Mouse (Mus musculus): ENCODE measurements at regions not wholly inside any gene's neighbourhood (a gene's known extent, or its start where the extent isn't known, plus 50 kb on each side); places are given as distances from the start of the nearest gene placed in this dataset.

DNA sequence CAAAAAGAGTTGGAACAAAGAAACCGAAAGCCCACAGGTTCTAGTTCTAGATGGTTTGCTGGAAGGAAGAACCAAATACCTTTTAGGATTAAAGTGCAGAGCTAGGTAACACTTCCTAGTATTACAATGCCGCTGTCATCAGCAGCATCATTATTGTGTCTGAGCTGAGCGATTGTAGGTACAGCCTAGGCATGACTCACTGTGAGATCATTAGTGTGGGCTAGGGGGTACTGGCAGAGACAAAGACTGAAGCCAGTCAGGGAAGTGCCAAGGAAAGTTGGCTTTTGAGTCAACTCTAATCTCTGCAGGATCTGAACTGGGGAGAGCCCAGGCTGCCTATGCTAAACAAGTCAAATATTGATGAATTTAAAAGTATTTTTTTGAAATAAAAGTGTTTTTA lies 450.2 kb upstream of the Jag1 start:
- no peak for DNase-seq

DNA sequence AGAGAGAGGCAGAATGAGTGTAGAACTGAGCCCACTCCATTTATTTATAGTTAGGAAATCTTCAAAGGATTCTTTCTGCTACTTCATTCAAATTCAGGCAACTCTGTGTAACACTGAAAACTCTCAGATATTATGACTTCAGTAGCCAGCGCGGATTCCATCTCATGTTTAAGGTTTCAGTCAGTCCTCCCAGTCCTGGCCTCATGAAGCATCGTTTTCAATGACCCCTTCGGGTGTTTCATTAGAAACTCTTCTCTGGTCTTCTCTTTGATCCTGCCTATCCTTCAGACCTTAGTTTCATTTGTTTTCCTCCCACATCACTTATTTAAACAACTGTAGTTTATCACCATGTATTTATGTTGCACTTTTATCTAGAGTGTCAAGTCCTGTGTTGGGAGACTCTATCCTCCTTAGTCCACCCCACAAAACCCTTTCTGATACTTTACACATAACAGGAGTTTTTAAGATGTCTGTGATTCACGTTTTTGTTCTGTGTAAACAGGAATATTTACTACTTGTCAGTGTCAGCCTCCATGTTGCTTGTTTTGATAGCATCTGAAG lies 447.7 kb upstream of the Jag1 start:
- no peak for DNase-seq

DNA sequence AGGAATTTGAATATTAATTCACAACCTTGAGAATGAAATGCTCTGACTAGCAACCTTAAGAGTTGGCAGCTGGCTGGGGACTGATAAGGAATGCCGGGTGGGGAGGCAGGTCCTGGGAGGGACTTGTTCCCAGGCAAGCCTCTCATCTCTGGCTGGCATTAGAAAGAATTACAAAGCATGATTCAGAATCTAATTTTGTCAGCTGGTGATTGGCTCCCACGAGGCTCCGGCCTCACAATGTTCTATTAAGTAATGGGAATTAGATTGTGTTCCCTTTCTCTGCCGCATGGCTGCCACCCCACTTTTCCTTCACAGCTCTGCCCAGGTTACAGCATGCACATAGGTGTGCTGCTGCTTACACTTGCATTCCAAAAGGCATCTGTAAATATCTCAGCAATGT lies 443.9 kb upstream of the Jag1 start:
- DNase-seq = no peak

DNA sequence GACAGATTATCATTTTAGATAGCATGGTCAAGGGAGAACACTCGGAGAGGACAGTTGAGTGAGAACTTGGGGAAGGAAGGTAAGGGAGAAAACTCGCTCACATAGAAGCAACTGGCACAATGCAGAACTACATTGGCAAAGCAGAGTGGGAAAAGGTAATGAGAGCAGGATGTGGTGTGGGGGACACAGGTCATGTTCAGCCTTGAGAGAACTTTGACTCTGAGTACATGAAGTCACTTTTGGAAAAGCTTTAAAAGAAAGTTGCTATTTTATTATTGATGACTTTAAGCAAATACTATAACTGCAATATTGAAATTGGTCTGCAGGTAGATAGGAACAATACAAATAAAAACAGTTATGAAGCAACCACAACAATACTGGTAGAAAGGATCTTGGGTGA lies 437.4 kb upstream of the Jag1 start:
- no peak for DNase-seq

DNA sequence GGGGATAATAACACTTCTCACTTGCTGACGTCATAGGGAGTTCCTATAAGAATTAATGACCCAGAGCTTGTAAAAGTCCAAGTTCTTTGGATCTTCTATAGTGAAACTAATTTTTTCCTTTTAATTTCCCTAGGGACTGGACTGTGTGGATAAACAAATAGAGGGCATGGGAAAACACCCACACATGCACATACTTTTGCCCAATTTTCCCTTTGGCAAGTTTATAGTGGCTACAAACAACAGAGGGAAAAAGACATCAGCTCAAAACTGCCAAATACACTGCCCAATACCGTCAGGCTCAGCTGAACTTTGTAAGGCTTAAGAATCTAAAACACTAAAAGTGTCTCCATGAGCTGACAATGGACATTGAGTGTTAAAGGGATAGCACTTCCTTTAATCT lies 420.1 kb upstream of the Jag1 start:
- DNase-seq = no peak

DNA sequence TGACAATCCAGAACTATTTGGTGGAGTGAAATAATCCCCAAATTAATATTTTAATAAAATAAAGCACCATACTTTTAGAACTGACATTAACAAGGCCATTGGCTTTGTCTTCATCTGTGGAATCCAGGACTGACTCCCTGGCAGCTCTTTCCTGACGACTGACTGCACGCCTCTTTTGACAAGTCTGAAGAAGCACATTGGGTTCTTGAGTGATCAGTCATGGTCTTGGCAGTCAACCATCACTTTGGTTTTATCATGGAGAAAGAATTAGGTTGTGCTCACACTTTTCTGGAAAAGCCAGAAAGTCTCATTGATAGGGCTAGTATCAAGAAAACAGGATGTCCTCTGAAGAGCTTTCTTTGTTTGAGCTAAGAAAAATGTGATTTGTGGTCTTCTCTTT lies 399.8 kb upstream of the Jag1 start:
- DNase-seq = no peak

DNA sequence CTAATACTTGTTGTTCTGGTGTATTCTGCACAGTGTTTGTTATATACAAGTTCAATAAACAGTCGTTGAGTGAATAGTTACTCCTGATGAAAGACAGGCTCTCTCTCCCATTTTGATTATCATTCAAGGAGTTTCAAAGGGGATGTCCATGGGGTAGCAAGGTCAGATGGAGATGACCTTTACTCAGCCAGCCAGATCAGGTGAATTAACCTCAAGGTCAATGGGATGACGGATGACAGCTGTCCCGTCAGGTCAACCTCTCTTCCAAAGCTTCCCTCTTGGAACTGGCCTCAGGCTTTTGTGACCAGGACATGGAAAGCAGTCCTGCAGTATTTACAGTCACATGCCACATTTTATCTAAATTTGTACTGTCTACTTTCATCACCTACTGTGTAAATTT lies 398.6 kb upstream of the Jag1 start:
- peak; percentile 8 to 9 for DNase-seq

DNA sequence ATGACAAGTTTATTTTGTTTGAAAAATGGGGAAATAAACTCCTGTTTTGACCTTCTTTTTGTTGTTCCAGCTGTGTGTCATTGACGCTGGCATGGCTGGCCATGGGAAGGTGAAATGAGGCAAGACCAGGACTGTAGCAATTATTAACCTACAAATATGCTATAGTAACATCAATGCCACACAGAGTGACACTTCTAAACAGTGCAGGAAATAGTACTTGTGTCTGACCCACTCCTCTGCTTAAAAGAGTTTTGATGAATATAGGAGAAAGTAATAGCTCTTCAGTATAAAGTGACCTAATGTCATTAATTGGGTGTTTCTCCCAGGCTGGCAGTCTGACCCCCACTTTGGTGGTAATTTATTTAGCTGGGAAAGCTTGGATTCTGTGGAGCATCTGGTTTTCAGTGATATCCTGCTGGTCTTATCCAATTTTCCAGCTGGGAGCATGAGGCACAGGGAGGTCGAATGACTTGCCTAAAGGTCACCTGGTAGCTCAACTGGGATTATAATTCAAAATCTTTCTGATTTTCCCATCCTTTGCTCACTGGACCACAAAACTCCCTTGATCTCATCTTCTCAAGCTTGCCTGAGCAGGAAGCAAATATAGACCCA lies 397.6 kb upstream of the Jag1 start:
- peak; percentile 4 to 12 for DNase-seq

DNA sequence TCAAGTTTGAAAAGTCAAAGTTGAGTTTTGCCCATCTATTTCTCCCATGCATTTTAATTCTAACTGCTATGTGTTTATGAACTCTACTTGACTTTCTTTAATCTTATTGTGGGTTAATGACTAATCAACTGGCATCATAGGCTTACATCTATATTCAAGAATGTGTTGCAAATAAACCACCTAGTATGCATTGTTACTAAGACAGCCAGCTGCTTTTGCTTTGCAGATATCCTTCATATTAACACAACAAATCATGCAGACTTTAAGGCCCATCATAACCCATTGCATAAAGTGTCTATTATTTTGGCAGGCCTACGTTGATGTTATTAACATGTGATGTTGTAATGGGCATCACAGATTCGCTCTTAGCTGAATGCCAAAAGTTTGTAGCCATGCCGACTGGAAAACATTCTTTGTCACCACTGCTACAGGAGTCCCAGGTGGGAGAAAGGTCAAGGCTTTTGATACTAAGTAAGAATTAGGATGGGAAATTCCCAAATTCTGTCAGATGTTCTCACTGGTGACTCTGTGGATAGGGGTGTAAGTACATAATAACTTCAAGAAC lies 394.3 kb upstream of the Jag1 start:
- no peak for DNase-seq

DNA sequence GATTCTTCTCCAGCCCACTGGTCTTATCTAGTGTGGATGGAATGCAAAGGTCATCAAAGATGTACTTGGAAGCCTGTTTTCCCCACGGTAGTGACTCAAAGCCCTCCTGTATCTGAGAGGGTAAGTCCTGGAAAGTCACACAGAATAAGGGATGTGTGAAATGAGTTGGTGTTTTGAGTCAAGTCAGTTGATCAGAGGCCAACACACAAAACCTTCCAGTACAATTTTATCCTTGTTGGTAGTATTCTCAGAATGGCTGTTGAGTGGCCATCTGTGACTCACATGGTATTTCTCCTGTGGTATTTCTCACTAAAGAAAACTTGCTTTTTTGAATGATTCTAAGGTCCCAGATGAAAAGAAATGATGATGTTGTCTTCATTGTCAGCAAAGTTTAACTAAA lies 384.8 kb upstream of the Jag1 start:
- DNase-seq = no peak

DNA sequence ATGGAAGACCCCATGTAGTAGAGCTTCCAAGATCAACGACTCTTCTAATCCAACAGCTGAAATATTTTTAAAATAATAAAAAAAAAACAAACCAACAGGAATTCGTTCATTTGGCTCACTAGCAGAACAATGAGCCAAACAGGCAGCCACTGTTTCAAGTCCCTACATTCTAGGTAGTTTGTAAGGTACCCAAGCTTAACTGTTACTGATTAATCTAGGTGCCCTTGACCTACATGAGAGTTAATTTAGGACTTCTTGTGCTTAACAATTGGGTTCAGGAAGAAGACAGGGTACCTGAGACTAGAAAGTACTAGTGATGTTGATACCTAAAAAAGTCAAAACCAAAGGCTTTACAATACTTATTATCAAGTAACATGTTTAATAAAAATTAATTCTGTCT lies 381.2 kb upstream of the Jag1 start:
- no peak for DNase-seq

DNA sequence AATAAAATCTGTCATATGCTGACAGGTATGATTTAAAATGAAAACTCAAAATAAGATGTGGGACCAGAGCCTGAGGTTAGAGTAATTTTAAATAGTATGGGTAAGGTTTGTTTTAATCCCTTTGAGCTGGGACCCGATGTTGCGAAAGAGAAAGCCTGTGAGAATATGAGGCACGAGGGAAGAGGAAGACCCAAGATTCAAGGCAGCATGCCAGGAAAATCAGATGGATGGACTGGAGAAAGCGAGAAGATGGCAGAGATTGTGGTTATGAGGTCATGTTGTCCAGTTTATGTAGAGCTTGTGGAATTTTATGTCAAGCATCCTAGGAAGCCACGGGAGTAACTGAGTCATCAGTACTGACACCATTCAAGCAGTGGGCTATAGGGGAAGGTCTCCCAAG lies 377.2 kb upstream of the Jag1 start:
- DNase-seq = no peak

DNA sequence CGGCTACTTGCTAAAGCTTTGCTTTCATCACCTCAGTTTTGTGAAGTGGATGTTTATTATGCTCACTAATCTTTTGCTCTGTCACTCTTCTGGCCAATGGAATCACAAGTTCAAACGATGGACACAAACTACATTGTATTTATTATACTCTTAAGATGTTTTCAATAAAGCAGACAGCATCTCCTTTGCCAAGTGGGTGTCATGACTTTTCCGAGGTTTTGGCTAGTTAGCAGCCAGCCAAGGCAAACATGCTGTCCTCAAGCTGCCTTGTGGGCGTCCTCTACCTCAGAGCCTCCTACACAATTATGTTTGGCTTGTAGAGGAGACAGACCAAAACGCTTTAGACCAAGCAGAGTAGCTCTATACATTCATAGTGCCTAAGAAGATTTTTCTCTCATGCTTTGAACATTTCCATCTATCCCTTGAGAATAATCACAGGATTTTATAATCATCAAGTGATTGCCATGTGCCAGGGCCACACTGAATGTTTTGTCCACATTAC lies 372.8 kb upstream of the Jag1 start:
- DNase-seq = peak; percentile 10 to 13

DNA sequence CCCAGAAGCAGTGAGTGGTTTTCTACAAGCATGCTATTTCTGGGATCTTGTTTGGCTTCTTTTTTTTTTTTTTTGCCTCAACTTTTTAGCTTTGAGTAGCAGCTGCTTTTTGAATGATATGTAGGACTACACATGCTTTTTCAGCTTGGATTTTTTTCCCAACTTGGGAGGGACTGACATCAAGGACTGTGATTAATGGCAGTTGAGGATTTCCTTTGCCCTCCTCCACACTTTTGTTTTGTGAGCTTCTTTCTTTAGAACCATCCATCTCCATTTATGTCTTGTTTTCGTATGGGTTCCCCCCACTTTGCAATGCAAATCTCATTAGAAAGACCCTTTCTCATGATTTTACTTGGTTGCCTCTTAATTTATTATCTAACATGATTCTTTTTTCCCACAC lies 352.3 kb upstream of the Jag1 start:
- no peak for DNase-seq

DNA sequence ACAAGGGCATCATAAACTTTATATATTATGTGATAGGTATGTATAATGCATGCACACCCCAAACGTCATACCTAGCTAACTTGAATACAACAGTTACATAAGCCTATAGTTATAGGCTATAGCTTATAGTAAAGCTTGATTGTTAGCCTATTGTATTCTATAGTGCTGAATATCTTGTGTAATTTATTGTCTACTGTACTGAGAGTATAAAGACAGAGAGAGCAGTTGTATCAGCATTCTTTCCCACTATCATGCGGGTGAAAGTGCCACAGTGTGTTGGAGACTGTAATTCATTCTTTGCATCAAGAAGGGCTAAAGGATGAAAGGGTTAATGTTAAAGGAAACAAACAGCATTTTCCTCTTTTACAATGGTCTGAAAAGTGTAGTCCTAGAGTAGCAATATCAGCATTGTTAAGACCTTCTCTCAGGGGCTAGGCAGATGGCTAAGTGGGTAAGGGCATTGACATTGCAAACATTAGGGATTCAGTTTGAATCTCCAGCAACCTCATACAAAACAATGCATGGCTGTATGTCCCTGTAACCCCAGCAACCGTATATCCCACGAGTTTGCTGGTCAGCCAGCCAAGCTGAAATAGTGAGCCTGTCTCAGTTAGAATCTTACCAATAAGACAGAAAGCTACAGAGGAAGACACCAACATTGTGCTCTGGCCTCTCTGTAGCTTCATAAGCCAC lies 340.8 kb upstream of the Jag1 start:
- DNase-seq = no peak

DNA sequence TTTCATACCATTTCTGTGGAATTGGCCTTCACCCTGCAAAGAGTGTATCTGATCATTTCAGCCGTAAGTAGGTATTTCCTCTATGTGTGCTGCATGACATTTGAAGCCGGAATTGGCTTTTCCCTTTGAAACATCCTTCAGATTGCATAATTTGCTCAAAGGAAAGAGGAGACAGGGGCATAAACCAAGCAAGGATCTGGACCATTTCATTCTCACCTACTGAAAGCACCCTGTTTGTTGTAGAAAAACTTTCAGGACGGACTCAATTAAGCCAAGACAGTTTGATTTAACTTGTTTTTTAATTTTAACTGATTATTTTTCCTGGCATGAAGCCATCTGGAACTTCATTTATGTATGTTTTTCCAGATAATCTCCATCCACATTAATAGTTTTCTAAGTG lies 340.0 kb upstream of the Jag1 start:
- DNase-seq = no peak

DNA sequence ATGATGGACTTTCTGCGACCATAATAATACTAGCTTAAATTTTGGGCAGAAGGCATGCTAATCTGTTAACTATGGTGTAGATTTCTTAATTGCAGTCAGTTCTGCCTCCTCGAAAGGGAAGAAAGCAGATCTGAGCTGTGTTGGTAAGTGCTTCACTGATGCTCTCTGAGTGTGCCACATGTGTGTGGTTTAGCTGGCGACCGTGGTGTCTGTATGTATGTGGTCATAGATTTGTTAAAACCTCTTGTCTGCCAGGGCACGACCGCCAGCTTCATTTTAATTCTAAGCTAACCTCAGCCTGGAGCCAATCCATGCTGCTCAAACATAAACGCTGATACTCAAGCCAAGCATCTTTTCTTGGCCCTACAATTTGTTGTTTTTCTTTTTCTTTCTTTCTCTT lies 330.5 kb upstream of the Jag1 start:
- no peak for DNase-seq

DNA sequence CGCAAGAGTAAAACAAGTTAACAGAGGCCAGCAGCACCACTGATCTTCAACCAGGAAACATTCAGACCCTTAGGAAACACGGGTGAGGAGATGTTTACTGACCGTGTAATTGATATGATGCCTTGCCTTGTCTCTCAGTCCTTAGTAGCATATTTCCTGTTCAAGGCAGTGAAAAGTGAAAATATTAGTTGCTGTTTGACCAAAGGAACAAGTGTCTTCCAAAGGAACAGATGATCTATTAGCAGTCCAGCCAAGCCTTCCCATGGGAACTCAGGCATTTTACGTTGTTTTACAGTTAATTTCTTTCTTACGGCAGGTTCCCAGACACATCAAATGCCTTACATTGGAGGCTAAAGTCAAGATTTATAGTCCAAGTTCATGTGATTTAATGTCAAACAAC lies 321.3 kb upstream of the Jag1 start:
- DNase-seq = peak; percentile 7 to 10

DNA sequence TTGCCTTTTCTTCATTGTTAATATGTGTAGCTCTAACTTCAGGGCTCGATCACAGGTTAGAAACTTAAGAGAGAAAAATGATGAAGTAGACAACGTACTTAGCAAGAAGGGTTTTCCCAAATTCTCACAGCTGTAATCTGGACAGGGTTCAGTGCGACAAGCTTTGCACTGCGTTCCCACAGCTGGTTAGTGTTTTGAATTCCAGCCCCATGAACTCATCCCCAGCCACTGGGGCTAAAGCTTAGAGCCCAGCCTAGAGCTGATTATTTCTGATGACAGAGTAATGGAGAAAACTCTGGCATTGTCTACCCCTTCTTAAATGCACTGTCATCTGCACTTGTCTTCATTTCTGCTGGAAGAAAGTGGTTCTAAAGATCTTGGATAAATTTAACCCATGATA lies 319.7 kb upstream of the Jag1 start:
- DNase-seq = peak; percentile 8 to 10

DNA sequence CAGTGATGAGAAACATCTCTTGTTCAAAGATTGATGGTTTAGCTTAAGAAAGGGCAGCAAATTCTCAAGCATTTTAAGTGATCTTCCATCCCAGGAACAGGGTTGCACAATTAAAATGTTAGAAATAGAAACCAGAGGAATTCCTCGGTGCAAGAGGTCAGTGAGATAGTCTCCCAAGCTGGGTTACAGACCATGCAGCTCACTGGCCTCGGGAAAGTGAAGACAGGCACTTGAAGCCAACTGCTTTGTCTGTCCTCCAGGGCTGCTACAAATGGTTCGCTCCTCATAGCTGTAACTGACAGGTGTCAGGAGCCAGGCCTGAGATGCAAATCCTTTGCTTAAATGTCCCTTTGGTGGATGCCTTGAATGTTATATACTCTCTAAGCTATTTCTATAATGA lies 306.2 kb upstream of the Jag1 start:
- DNase-seq = no peak

DNA sequence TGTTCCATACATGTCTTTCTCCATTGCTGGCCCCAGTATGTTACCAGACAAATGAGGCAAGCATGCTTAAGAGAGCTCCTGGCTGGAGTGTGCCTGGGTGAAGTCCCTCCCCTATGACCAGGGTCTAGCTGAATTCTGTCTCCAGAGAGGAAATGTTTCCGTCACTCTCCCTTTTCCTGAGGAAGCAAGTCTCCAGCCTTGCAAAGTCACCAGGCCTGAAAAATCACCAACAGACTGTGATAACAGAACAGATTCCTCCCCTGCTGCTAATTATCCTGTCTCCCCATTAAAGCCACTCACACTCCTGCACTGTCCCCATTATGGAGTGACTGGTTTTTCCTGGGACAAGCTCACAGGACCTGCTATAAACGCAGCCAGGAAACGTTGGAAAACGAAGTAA lies 303.2 kb upstream of the Jag1 start:
- DNase-seq = peak in 1 of 2 experiments; percentile 2

DNA sequence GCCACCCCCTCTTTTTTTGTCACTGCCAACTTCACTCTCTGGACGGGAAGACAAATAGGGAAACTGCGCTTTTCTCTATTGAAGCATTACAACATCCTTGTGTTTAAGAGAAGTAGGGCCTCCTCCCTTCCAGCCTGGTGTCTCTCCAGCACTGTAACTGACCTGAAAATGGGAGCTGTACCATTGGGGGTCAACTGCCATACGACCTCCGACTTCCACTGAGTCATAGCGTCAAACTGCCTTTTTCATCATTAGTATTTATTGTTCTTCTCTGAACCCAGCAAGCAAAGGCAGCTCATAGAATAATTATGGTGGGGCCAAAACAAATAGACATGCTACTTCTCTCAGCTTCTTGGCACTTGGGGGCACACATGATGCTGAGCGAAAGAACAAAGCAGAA lies 301.2 kb upstream of the Jag1 start:
- peak; percentile 57 to 65 for DNase-seq

DNA sequence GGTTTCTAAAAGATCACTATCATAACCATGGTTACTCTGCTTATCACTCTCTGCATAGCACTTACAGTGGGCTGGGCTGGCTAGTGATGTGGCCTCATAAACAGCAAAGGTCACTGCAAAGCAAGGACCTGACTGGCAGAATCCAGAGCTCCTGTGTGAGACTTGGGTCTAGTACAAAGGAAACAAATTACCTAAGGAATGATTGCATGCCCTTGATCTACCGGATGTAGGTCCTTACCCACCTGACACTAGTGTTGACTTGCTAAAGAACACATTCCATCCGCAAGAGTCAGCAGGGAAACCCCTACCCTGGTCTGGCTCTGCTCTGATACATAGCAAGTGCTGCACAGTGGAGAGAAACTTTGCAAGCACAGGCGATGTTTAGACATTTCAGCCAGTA lies 297.0 kb upstream of the Jag1 start:
- DNase-seq = no peak

DNA sequence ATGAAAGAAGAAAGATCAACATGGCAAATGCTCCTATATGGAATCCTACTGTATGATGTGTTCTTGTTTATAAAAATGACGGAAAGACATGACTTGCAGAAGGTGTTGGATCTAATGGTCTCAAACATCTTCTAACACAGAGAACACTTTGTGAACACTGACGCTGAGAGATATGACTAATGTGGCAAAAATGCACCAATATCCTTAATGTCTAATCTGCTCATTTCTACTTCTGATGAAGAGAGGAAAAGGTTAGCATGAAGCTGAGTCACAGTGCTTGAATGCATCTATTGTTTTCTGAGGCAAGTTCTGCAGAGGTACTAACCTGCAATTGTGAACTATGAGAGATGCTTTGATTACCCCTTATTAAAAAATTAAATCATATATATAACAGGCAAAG lies 293.2 kb upstream of the Jag1 start:
- DNase-seq = no peak
